ENCODE assay signal across 9 mouse cellular contexts in genomic region chr7:120098403-120098802, GRCm38 (mm10). TPM values are rescaled to one million over a fixed set of nuclear protein-coding genes. Genes with fewer than 3 reads are reported as not detected.
DNase-seq lines count a peak whose midpoint lies in the region; ATAC-seq and TF ChIP-seq lines count a peak whose summit lies in the region.
"Had no signal": no experiment of that assay in that cellular context is flagged by ENCODE, and none has a peak within 500 bp of the region (broad histone marks: within the 10 kb centered on the region; RNA-seq: fewer than 3 reads in every experiment).

No protein-coding gene starts in this region.

- peaks cover 32% of the 10 kb centered on the region for H3K4me1 ChIP-seq in E14TG2a.4 (replicated peaks; ENCODE audit: low read depth, low read length)
- H3K4me1 ChIP-seq in lung, adult 2 months (ENCODE audit: control insufficient read depth, insufficient read depth, low read length): peaks cover 2% of the 10 kb centered on the region
- H3K4me1 ChIP-seq in midbrain, embryonic 16.5 days (ENCODE audit: control insufficient read depth, insufficient read depth, low read length): peaks cover 6% of the 10 kb centered on the region; the same call in 1 of the 2 replicates

- H3K4me3 ChIP-seq in E14TG2a.4 (replicated peaks; ENCODE audit: low read length): no peak overlapping the region
- H3K4me3 ChIP-seq in lung, adult 2 months (replicated peaks; ENCODE audit: extremely low read depth, low read depth, low read length): no peak overlapping the region
- H3K4me3 ChIP-seq in midbrain, embryonic 16.5 days (ENCODE audit: low read depth, low read length): no peak overlapping the region

- no peak for TF ChIP-seq POLR2A in lung, adult 2 months (IDR thresholded peaks at IDR 0.05; ENCODE audit: borderline replicate concordance, extremely low read depth, low read depth, low read length)

- peak; percentile 72 for TF ChIP-seq CTCF in E14TG2a.4 (conservative IDR thresholded peaks at IDR 0.05; ENCODE audit: low read length)
- TF ChIP-seq CTCF in lung, adult 2 months (IDR thresholded peaks at IDR 0.05; ENCODE audit: insufficient read depth, low read length): peak; percentile 90

- H3K36me3 ChIP-seq in E14TG2a.4 (ENCODE audit: insufficient read depth, low read length): no peaks in the 10 kb centered on the region
- H3K36me3 ChIP-seq in midbrain, embryonic 16.5 days (ENCODE audit: control insufficient read depth, insufficient read depth, low read length): no peaks in the 10 kb centered on the region

- no peak overlapping the region for H3K4me2 ChIP-seq in midbrain, embryonic 16.5 days (ENCODE audit: low read length)

- H3K9me3 ChIP-seq in E14TG2a.4 (ENCODE audit: low read length): peaks cover 6% of the 10 kb centered on the region; the same call in 1 of the 2 replicates
- no peaks in the 10 kb centered on the region for H3K9me3 ChIP-seq in midbrain, embryonic 16.5 days (replicated peaks; ENCODE audit: control insufficient read depth, low read length, poor library complexity, severe bottlenecking)

- no peak overlapping the region for H3K9ac ChIP-seq in midbrain, embryonic 16.5 days (ENCODE audit: low read depth, low read length)

- peak; percentile 40 for DNase-seq in 3T3-L1 (ENCODE audit: low read depth, low spot score)
- peak; percentile 46 for DNase-seq in c-Kit-positive CD71-positive TER-119-positive erythroid progenitor cells, embryonic 14.5 days (ENCODE audit: low spot score)
- peak; percentile 36 to 52 for DNase-seq in frontal cortex, postnatal 36 days (ENCODE audit: low spot score in 2 of 2)
- peak; percentile 83 for DNase-seq in kidney, postnatal 14 days
- DNase-seq in lung, adult 2 months: peak; percentile 82
- DNase-seq in right cerebral cortex, postnatal 25 days: peak; percentile 31

- peaks cover 12% of the 10 kb centered on the region for H3K27me3 ChIP-seq in E14TG2a.4 (ENCODE audit: insufficient read depth, low read length)
- peaks cover 2% of the 10 kb centered on the region; the same call in 1 of the 2 replicates for H3K27me3 ChIP-seq in midbrain, embryonic 16.5 days (ENCODE audit: control insufficient read depth, insufficient read depth, low read depth, low read length)

- no peak overlapping the region for H3K27ac ChIP-seq in midbrain, embryonic 16.5 days (ENCODE audit: low read length)

- no peak for ATAC-seq in midbrain, embryonic 16.5 days

- WGBS in lung, adult 2 months: 16% methylated on average over 9 of the region's 9 CpGs
- 25% methylated on average over 9 of the region's 9 CpGs for WGBS in midbrain, embryonic 16.5 days

RNA-seq across cellular contexts. Expression of gene Dnah3, which starts 3.3 kb away (rescaled TPM):
- polyA plus RNA-seq in lung, adult 2 months (2012; rRNA removed): 5.4 and 7.6 TPM in 2 replicates
- polyA plus RNA-seq in midbrain, embryonic 16.5 days (2015; fragmentation: Nextera tagmentation; extraction: Ambion mirVana): 0.11 and 0.15 TPM in 2 replicates
- polyA plus RNA-seq: heart, embryonic 14.5 days had no signal

RNA-seq across cellular contexts. Expression of gene Tmem159, which starts 3.8 kb away (rescaled TPM):
- polyA plus RNA-seq in lung, adult 2 months (2012; rRNA removed): 47.3 and 57.3 TPM in 2 replicates
- 12.9 and 31.7 TPM in 2 replicates for polyA plus RNA-seq in midbrain, embryonic 16.5 days (2015; fragmentation: Nextera tagmentation; extraction: Ambion mirVana)

RNA-seq across cellular contexts. Expression of gene Zp2, which starts 46.7 kb away (rescaled TPM):
- polyA plus RNA-seq in lung, adult 2 months (2012; rRNA removed): 0.05 TPM in 1 of 2 replicates, not detected in the other
- polyA plus RNA-seq in midbrain, embryonic 16.5 days (2015; fragmentation: Nextera tagmentation; extraction: Ambion mirVana): not detected in 2 replicates
- polyA plus RNA-seq: heart, embryonic 14.5 days had no signal

Comparison
In these comparisons a context has a peak if more than half of its experiments do, and no peak if none do; other contexts are left out.
1. DNase-seq: peak in every context shown above with its lines; median percentile 83 in kidney, postnatal 14 days; 82 in lung, adult 2 months; 46 in c-Kit-positive CD71-positive TER-119-positive erythroid progenitor cells, embryonic 14.5 days; 44 in frontal cortex, postnatal 36 days; 40 in 3T3-L1; 31 in right cerebral cortex, postnatal 25 days.